Mouse (Mus musculus) kidney, postnatal 25 days (tissue): ENCODE results near the gene Exoc3l2.
A peak's percentile ranks its signal among the peaks of the same experiment; 100 is the strongest.
"Not testable (repeated sequence)": the region's sequence is repeated elsewhere in the genome, so short reads cannot be mapped to it uniquely, and the experiment has no call there.

Experiments used
- DNase-seq, 2 experiments: peaks; one replicate each; pipeline ENCODE4 v3.0.0; 2021; ENCODE audit warnings: mixed read lengths in 2 of 2

Exoc3l2 gene

DNA sequence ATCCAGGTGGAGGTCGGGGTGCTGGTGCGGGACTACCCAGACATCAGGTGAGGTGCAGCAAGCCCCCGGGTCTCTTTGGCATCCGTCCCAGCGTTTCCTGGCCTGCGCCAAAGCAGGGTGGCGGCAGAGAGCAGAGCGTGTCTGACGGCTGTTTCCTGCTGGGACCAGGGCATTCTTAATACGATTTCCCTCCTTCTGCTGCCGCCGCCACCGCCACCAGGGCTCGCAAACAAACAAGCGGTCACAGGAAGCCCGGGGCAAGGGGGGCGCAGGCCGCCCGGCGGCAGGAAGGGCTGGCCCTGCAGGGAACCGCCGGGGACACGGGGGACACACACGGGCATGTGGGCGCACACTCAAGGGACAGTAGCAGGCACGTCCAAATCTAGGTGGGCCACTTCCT is 28.6 kb downstream of the Exoc3l2 start:
- peak; percentile 84 to 91 for DNase-seq

DNA sequence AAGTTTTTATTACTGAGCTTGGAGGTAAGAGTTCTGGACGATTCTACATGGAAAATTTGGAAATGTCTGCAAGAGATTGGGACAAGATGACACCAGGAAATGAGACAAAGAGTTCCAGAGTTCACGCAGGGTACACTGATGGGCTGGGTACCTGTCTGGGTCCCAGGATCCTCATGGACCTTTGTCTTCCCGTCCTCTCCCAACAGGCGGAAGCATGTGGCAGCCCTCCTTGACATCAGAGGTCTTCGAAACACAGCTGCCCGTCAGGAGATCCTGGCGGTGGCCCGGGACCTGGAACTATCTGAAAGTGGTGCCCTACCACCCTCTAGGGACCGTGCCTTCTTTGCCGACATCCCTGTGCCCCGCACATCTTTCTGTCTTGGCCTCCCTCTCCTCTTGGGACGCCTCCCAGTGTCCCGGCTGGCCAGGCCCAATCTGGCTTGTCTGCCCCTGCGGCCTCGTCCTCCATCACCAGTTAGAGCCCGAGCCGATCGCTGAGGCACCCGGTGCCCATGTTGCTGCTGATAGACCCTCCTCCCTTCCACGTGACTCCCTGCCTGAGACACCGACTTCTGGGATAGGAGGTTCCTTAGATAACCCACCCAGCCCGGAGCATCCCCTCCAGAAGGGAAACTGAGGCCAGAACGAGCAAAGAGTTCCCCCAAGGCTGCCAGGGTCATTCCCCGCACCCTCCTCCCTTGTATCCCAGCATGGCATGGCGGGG is 31.8 kb downstream of the Exoc3l2 start:
- DNase-seq, result peak; percentile 40 to 81

DNA sequence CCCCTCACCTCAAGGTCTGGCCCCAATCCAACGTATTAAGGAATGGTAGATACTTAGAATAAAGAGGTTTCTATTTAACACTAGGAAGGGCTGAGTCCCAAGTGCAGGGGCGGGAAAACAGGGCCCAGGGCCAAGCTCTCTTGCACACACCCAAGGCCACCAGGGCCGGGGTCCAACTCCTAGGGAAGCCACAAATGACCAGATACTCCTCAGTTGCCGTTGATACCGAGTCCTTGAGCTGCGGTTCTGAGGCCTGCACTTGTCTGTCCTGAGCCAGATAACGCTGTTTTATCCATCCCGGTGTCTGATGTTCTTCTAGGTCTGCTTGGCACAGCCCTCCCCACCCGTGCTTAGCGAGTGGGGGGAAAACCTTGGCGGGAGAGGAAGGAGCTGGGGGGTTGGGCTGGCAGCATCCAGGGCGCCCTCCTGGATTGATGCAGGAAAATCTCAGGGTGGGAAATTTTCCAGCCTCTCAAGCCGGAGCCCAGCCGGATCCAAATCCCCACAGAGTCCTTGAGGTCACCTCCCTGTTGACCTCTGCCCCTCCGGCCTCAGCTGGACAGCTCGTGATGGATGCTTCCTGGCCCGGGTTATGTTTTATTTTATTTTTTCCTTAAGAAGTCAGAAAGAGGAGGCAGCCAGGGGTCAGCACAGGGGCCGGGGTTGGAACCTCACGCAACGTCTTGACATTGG is 32.5 kb downstream of the Exoc3l2 start:
- peak; percentile 87 to 91 for DNase-seq

DNA sequence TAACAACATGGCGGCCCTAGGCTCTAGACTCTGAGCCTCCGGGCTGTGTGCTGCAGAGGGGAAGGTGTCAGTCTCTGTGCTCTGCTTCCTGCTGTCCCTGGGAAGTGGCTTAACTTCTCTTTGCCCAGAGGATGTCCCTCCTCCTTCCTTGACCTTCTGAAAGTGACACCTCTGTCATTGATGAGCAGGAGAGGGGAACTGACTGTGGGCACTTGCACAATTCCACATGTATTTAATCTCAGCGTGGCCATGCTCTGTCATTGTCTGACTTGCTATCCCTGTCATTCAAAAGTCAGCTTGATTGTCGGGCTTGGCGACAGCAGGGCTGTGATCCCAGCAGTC is 33.1 kb downstream of the Exoc3l2 start:
- DNase-seq, result no peak

DNA sequence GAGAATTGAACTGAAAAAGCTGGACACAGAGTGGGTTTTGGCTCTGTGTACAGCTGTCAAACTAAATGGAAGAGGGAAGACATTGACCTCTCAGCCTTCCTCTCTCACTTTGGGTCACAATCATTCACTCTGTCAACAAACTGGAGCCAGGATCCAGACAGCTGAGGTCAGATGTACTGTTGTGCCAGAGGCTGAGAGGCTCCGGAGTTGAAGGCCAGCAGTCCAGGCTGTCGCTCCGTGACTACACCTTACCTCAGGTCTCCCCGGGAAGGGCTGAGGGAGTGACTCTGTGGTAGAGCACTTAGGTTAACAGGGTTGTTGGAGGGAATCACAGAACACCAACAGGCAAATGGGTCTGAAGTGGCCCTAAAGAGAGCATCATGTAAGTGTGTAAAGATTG is 35.2 kb downstream of the Exoc3l2 start:
- peak; percentile 57 to 65 for DNase-seq

DNA sequence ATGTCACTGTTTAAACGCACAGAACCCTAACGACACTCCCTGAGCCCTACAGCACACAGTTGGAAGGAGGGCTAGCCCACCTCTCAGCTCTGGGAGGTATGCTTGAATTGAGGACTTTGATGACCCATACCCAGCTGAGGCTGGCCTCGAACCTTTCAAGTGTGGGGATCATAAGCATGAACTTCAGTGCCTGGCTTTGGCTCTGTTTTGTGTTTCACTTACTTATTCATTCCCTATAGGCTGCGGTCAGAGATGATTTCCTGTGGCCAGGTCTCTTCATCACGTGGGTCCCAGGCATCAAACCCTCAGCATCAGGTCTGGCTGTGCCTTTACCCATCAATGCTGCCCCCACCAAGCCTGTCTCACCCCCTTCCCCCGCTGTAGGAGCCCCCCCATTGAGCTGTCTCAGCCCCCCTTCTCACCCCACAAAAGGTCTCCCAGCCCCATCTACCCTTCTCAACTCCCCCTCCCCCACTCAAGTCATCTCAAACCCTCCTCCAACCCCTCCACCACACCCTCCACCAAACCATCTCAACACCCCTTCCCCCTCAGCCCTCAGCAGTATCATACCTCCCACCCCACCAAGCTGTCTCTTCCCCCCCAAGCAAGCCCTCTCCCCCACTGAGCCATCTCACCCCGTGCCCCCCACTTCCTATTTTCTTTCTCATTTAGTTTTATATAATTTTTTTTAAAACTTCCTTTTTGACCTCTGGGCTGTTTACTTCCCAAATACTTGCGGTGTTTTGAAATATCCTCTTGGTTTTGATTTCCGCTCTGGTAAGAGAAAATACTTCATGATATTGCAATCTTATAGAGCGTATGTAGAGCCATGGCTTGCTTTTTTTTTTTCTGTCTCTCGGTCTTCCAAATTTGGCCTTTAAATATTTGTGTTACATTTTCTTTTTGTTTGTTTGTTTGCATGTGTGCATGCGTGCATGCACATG is 37.6 kb downstream of the Exoc3l2 start:
- peak in 1 of 2 experiments; percentile 41 for DNase-seq

DNA sequence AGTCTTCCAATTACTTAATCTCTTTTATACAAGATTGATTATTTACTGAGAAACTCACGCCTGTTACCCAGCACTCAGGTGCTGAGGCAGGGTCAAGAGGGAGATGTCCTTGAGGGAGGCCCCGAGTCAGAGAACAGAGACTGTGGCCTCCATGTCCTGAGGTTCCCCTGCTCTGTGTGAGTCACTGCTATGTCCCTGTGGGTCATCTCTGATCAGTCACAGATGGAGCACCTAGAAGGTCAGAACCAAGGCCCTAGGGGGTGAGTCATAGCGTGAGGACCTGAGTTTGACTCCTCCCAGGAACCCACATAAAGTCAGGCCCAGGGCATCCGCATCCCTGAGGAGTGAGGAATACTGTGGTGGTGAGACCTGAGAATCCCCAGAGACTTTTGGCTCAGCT is 38.5 kb downstream of the Exoc3l2 start:
- DNase-seq, result no peak

DNA sequence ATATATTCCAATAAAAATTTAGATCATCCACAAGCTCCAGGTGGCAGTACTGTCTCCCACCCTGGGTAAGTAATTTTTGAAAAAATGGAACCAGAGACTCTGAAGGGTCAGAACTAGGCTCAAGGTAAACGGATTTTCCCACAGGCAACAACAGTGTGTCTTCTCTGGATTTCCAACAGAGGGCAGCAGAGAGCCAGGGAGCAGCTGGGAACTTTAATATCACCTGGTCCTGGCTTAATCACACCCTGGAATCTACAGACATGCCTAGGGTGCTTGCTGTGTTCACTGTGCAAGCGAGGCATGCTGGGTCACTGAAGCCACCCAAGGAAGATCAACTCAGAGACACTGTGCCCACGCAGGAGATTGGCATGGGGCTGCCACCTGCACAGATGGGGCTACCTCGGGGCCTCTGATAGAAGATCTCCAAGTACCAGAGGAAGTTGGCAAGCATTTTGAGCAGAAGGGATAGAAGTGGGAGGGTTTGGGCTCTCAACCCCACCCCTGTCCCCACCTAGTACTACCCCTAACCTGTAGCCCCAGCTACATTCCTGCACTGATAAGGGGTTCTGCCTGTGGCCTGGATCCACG is 40.4 kb downstream of the Exoc3l2 start:
- peak; percentile 53 to 66 for DNase-seq

DNA sequence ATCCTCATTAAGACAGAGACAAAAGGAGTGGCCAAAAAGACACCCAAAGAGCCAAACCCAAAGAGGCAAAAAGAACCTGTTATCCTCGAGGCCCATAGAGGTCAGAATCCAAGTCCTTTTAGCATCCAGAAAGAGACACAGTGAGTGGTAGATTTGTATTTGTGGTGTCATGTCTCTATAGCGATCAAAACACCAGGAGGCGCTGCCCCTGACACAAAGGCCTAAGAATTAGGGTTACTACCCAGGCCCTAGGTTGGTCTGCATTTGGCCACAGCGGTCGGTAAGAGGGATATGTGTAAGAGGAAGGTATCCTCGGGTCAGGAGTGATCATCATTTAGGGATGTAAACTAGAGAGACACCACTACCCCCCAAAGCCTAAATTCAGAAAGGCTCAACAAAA is 43.2 kb downstream of the Exoc3l2 start:
- DNase-seq, result no peak

DNA sequence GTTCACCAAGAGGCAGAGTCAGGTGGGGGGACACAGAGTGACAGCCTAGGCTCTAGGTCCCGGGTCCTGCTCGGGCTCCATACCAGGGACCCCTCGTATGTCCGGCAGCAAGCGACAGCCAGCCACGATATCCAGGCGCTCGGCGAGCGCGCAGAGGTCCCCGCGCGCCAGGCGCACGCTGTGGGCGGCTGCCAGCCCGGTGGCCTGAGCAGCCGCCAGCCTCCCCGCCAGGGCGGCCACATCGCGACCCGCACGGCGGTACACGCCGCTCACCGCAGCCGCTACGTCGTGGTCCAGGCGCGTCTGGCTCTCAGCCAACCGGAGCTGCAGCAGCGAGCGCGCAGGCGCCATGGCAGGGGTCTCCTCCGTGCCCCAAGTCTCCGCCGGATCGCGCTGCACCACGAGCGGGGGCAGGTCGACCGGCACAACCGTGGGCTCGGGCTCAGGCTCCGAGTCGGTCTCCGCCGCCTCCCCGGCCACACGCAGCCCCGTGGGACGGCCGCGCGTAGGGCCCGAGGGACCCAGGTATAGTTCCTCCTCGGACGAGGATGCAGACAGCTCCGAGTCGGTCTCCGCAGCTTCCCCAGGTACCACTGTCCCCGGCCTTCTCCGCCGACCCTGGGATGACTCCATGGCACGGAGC is 44.0 kb downstream of the Exoc3l2 start:
- peak; percentile 68 for DNase-seq

DNA sequence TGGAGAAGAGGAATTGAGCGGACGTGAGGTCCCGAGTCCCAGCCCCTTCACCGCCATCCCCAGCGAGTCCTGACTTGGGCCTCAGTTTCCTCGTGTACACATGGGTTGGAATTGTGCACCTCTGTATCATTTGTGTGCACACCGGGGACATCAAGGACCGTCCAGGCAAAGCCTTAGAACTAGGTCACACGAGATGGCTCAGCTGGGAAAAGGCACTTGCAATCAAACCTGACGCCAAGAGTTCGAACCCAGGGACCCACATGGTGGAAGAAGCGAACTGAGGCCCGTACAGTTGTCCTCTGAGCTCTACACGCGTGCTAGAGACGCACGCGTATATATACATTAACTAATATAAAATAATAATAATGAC is 44.5 kb downstream of the Exoc3l2 start:
- no peak for DNase-seq

DNA sequence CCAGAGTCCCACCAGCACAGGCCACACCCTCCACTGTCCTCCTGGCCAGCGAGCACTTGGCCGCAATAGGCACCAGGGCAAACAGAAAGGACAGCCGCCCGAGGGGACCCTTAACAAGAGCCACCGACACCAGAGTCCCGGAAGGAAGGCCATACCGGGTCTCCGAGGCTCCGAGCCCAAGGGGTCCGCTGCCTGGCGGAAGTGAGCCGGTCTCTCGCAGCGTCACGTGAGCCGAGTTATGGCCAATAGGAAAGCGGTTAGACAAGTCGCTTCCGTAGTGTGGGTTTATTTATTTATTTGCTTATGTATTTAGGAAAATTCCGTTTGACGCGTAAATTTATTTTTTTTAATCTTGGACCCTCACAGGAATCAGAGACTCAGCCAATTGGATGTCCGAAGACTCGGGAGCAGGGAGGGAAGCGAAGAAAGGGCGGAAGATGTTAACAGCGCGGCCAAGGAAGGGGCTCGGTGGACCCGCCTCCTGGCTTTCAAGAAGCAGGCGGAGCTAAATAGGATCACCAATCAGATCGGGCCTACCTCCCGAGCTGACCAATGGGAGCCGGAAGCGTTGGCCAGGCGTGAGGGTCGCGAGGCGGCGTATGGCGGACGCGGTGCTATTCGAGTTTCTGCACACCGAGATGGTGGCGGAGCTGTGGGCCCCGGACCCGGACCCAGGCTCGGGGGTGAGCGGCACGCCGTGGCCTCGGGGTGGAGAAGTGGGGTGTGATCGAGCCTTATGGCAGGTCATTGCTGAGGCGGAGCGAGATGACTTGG is 45.2 kb downstream of the Exoc3l2 start, which contains the start of the genes Bloc1s3 and Trappc6a:
TSS of gene Bloc1s3 (minus strand) at position 218 of the 774 bp plus-strand sequence.
TSS of gene Trappc6a (plus strand) at position 246 of the 774 bp plus-strand sequence.
- peak; percentile 95 to 97 for DNase-seq

DNA sequence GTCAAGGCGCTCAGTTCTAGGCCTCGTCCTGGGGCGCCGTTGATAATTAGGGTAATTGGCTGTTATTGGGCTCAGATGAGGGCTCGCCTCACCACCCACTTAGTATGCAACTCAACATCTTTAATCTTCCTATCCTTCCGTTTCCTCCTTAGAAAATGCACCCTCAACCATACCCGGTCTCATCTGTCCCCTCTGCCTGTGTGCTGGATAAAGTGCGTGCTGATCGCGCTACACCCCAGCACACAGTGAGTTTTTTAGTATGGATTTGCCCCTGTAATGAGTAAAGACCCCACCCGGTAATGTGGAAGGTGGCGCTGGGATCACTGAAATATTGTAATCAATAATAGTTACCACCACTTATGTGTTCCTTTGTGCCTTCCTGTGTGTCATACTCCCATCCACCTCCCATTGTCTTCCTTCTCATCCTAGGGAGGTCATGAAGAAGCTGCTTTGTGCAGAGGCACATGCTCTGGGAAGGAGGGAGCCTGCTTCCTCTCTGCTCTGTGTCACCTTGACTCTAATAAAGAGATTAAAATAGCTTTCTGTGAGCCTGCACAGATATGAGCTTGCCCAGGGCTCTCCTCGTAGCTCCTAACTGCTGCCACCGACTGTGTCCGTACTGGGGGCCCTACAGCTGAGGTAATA is 45.9 kb downstream of the Exoc3l2 start:
- DNase-seq, result no peak

DNA sequence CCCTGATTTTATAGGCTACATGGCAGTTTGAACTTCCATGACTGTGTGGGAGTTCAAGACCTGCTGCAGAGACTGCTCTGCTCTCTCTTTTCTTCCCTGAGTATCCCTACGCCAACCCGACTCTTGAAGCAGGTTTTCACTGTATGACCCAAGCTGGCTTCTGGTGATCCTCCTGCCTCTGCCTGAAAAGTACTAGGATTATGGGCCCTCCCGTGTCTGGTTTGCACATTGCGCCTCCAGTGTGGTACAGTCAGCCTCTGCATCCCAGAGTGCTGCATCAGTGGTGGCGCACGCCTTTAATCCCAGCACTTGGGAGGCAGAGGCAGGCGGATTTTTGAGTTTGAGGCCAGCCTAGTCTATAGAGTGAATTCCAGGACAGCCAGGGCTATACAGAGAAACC is 46.7 kb downstream of the Exoc3l2 start:
- no peak for DNase-seq

DNA sequence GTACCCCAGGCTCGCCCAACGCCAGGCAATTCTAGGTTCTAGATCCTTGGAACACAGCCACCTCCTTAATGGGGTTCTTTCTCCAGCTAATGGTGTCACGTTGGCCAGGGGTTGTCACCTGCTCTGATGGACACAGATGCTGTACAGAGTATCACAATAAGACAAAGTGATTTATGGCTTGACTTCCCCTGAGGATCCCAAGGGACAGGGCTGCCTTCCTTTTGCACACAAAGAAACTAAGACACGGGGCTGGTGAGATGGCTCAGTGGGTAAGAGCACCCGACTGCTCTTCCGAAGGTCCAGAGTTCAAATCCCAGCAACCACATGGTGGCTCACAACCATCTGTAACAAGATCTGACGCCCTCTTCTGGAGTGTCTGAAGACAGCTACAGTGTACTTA is 48.8 kb downstream of the Exoc3l2 start:
- not testable (repeated sequence) for DNase-seq

DNA sequence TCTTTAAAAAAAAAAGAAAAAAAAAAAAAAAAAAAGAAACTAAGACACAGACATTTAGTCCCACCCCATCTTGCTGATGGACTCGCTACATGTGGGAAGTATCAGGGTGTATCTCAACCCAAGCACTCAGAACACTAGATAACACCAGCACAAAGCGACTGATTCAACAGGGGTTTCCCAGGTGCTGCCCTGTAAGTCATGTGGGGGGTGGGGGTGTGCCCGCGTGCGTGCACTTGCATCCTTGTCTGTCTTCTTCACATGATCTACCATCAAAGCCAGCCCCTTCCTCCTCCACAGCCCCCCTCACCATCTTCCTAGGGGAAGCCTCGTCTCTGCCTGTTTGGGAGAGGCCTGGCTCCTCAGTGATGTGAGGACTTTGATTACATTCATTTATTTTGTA is 49.2 kb downstream of the Exoc3l2 start:
- DNase-seq, result no peak

DNA sequence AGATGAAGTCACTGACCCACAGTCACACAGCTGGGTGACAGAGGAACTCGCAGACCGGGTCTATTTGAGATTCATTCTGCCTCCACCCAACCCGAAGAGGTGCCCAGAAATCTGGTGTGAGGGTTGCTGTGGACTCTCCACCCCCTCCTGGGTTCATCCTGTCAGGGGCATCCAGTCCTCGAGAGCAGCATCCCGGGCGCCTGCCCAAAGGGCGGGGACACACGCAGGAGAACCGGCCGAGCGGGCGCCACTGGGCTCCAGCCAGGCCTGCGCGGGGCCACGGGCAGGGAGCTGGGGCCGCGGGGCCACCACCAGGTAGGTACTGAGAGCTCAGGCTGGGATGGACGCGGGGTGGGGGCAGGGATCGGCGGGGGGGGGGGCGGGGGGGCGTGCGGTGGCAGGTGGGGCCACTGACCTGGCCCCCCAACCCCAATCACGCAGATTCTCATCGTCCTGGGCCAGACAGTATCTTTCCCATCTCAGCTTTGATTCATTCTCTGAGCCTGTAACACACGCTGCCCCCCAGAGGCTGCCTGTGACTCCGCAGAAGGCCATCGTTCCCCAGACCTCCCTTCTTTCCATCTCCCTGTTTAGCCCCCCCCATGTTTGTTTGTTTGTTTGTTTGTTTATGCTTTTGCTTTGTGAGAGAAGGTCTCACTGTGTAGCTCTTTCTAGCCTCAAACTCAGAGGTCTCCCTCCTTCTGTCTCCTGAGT is 54.7 kb downstream of the Exoc3l2 start, which contains the start of gene Nkpd1:
TSS of gene Nkpd1 (plus strand) at position 187 of the 714 bp plus-strand sequence.
- peak in 1 of 2 experiments; percentile 62 for DNase-seq

DNA sequence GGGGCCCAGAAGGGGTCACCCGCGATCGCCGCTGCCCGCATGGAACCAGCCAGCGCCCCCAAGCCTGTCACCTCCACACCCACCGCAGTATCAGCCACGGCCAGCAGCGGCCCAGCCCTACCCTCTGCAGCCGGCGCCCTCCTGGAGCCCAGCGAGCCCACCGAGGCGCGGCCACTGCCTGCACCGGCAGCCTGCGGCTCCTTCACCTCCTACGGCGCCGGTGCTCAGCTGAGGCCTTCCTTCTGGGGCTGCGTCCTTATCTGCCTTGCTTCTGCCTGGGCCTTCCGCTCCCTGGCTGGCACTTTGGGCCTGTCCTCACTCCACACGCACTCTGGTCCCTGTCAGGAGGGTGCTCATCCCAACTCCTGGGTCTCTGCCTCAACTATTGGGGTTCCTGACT is 56.9 kb downstream of the Exoc3l2 start:
- DNase-seq, result no peak

DNA sequence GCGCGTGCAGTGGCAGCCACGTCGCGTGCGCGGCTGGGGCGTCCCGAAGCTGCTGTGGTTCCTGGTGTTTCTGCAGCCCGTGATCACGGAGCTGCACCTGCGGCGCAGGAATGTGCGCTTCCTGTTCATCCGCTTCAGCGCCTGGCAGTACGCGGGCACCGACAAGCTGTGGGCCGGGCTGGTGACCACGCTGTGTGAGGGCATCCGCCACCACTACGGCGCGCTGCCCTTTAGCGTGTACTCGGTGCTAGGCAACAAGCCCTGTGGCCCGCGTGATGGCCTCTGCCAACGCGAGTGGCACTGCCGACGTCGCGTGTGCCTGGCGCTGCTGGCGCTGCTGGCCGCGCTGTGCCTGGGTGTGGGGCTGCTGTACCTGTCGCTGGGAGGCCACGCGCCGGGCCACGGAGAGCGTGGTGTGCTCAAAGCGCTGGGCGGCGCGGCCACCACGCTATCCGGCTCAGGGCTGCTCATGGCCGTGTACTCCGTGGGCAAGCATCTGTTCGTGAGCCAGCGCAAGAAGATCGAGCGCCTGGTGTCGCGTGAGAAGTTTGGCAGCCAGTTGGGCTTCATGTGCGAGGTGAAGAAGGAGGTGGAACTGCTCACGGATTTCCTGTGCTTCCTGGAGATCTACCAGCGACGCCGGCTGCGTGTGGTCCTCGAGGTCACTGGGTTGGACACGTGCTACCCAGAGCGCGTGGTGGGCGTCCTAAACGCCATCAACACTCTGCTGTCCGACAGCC is 60.1 kb downstream of the Exoc3l2 start:
- no peak for DNase-seq
